Mouse (Mus musculus): ENCODE data around the gene Gm10406.
"Not testable (repeated sequence)": the region's sequence is repeated elsewhere in the genome, so short reads cannot be mapped to it uniquely, and the experiment has no call there.

GRCm38 (mm10) chr14:7026274-7026673 is 975 bp downstream of the Gm10406 start:
- not testable (repeated sequence) for TF ChIP-seq POLR2A (IDR thresholded peaks at IDR 0.05; ENCODE audit: low read depth, low read length); CTCF (IDR thresholded peaks at IDR 0.05; ENCODE audit: extremely low read depth, insufficient read length, insufficient replicate concordance, low read depth, low read length)

Data from small intestine, adult 2 months (tissue).